Mouse (Mus musculus) spleen, adult 12 weeks (tissue): Measurements from ENCODE around the gene Ddn.
"Not testable (repeated sequence)": the region's sequence is repeated elsewhere in the genome, so short reads cannot be mapped to it uniquely, and the experiment has no call there.

Source experiments
- DNase-seq: peaks from one replicate; pipeline ENCODE4 v3.0.0; 2022; ENCODE audit warnings: low spot score

The Ddn gene

DNA sequence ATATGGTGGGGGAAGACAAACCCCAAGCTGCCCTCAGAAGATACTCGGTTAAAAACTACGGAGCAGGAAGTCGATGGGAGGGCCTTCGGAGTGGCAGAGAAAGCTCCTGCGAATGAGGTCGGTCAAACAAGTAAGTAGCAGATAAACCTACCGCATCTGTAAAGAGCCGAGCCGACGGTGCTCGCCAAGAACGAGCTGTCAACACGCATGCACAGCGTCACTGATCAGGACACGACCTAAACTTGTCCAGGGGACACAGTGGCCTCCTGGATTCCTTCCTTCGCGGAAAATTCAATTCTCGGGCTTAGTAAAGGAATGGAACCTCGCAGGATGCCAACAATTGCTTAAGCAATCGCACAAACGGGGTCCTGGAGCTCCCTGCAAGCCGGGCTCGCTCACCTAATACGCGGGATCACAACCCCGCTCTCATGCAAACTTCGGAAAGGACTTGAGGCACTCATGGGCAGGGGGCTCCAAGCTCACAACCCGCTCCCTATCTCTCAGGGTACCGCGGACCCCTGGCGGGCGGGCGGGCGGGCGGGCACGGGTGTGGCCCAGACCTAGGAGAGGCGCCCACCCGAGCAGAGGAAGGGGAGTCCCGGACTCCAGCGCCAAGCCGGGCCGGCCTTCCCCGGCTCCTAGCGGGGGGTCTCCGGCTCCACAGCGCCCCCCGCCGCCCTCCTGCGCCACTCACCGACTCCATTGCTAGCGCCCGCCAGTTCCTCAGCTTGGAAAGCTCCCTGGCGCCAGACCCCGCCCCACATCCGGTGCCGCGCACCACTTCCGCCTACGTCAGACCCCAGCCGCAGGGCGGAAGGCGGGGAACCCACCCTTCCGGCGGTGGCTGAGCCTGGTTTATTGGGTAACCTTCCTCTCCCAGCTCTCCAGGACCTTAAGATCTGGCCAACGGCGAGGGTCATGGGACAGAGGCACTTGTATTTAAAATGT lies 21.7 kb upstream of the Ddn start, which contains the start of gene Prkag1:
TSS of gene Prkag1 (minus strand) at position 786 of the 948 bp plus-strand sequence.
- peak; percentile 93 for DNase-seq

DNA sequence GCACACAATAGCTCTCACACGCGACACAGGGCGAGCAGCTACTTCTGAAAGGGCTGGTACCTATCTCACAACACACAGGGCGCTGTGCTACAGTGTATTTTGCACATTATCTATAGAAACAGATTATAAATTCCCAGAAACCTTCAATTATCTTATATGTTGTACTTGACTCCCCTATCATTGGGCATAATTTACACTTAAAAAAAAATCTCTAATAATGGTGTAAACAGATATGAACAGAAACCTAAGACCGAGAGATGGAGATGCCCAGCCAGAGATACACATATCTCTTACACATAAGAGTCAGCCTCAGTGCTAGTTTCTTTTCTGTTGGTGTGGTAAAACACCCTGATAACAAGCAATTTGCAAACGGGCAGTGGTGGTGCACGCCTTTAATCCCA lies 18.3 kb upstream of the Ddn start:
- no peak for DNase-seq

DNA sequence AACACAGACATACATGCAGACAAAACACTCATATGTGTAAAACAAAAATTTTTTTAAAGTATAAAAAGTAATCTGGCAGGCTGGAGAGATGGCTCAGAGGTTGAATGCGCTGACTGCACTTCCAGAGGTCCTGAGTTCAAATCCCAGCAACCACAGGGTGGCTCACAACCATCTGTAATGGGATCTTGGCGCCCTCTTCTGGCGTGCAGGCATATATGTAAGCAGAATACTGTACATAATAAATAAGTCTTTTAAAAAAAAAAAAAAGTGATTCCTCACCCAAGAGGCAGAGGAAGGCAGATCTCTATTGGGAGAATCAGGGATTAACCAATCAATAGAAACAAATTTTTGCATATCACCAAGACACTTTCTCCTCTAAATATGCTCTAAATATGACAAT lies 14.1 kb upstream of the Ddn start:
- no peak for DNase-seq

DNA sequence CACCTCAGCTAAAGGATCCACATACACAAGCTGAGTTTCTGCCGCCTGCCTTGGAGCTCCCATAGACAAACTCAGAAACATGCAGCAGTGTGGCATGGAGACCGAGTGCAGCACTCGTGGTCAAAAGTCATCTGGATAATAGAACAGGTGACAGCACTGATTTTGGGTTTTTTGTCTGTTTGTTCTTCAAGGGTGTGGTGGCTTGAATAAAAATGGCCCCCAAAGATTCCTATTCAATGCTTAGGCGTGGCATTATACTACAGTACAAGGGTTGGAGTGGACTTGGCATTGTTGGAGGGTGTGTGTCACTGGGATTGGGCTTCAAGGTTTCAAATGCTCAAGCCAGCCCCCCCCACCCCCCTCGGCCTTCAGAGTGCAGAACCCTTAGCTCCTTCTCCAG lies 12.9 kb upstream of the Ddn start:
- DNase-seq = no peak

DNA sequence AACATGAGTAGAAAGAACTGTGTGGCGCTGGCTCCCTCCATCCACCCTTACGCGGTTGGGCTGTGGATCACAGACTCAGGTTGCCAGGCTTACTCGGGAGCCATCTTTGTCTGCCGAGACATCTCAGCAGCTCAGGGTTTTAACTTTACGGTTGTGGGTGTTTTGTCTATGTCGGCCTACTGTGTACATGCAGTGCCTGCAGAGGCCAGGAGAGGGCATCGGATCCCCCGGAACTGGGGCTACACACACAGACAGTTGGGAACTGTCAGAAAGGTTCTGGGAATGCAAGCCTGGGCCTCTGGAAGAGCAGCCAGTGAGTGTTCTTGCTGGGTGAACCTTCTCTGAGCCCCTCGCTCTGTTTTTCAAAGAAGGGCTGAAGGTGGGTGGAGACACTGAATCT lies 12.1 kb upstream of the Ddn start:
- no peak for DNase-seq

DNA sequence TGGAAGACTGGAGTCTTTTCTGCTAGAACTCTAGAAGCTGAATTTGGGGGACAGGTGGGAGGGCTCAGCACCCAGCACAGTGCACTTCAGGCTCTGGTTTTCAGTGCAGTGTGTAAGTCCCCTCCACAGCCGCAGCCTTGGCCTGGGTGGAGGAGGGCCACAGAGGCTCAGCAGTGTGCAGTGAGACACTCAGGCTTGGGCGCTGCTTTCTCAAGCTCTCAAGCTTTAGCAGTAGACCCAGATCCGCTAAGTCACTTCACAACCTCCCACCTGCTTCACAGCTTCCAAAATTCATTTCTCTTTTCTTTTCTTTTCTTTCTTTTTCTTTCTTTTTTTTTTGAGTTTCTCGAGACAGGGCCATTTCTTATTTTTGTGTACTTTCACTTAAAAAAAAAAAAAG lies 11.6 kb upstream of the Ddn start:
- no peak for DNase-seq

DNA sequence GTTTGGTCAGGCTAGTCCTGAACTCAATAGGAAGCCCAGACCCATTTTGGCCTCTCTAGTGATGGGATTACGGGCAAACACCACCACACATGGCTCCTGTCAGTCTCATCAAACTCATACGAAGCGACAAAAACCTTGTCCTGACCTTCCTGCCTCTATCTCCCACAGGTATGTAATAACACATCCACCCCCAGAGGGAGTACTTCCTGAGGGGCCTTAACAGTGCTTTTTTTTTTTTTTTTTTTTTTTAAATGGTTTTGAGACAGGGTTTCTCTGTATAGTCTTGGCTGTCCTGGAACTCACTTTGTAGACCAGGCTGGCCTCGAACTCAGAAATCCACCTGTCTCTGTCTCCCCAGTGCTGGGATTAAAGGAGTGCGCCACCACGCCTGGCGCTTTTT lies 8.9 kb upstream of the Ddn start:
- no peak for DNase-seq

DNA sequence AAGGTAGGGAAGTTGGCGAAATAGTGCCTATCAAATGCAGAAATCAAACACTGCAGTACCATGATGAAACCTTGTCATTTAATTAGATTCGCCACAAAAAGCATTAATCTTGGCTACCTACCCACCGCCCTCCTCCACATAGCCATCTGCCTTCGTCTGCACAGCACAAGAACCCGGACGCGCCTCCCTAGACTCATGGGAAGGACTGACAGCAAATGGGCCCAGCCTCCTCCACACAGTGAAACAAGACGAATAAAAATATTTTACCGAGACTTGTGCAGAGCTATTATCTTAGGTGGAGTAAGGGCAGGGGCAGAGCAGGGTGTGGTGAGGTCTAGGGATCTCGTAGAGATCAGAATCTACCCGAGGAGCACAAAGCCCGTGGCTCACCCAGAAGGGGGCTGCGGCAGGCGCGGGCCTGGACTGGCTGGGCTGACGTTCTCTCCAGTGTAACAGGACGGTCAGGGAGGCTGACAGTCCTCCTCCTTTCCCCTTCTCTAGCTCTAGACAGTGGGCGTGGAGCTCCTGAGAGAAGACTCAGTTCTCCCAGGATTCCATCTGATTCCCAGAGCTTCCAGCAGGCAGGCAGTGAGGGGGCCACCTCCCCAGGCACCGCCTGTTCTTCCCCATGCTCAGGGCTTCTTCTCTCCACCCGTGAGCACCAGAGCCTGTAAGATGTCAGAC lies 3.6 kb upstream of the Ddn start:
- no peak for DNase-seq

DNA sequence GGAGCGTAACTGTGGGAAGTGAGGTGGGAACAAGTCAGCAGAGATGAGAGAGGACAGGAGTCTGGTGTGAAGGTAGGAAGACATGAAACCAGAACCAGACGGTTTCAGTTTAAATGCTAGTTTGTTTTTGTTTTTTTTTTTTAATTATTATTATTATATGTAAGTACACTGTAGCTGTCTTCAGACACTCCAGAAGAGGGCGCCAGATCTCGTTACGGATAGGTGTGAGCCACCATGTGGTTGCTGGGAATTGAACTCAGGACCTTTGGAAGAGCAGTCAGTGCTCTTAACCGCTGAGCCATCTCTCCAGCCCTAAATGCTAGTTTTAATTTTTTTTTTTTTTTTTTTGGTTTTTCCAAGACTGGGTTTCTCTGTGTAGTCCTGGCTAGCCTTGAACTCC lies 922 bp upstream of the Ddn start:
- DNase-seq = not testable (repeated sequence)

DNA sequence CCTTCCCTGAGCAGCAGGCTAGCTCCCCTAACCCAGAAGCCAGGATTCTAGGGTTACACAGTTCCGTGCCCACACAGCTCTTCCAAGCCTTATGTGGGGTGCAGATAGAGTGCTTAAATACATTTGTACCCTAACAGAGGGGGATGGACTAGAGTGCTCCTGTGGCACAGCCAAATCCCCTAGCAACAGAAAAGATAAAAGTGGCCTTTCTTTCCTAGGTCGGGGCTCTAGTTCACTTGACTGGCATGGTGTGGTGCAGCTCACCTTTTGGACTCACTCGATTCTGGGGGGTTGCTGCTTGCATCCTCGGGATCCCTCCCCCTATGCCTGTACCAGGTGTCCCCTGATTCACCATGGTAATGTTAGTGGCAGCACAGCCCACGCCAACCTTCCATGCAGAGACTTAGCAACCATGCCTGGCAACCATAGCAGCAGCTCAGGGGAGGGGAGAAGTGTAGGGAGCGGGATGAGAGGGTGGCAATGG lies 597 bp downstream of the Ddn start:
- no peak for DNase-seq

DNA sequence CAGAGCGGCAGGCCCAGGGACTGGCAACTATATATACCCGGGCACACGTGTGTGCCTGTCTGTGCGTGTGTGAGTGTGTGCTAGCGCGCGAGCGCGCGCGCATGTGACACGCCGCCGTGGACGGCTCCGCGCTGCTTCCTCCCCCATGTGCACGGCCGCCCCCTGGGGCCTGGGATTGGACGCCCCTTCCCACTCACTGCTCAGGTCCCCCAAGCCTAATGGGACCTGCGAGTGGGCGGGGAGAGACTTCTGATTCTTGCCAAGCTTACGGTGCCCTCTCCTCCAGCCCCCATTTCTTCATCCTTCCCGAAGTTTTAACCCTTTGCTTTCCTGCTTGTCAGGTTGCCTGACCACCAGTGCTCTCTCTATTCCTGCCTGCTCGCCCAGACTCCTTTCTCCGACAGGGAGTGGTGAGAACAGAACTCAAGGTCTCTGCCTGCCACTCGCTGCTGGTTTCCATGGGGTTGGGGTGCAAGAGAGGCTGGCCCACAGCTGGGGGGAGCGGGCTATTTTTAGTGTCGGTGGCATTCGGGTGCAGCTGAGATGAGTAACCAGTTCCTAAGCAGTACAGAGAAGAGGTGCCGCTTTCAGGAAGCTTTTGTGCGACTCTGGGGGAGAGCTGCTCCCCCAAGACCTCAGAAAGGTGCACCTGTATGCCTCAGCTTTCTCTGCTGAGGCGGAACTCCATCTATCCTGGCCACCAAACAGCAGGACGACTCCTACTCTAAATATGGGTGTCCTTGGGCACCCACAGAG lies 1.2 kb downstream of the Ddn start:
- no peak for DNase-seq

DNA sequence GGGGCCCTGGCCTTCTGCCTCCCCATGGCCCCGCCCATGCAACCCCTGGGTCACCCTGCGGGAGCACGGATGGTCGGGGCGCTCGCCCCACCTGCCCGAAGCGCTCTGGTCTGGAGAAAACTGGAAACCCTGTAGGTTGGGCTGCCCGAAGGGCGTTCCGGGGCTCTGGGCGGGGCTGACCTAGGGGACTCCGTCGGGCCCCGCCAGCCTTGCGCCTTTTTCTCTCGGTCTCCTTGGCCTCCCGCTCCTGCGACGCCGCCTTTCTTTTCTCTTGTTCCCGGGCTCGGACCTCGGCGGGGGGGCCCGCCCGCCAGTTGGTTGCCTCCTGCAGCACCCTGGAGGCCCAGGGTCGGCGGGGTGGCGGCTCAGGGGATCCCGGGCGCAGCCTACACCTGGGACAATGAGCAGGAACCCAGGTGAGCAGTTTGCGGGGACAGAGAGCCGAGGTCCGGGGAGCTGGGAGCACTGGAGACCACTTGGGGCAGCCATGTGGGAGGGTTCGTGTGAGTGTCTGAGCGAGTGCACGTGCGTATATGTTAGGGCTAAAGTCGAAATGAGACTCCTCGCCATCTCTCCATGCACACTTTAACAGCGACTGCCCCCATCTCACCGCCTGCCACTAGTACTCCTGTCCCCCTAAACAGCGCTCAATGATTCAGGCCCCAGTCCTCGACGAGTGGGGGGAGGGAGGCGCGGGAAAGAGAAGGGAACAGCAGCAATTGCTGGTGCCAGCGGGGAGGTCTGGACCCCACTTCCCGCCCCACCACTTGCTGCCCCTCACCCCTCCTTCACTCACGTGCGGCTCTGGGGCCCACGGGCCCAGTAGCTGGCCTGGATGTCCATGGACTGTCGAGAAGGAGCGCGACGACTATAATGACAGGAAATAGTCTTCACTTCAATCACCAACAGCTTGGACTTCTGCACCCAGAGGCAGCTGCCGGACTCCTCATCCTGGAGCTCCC lies 2.2 kb downstream of the Ddn start:
- no peak for DNase-seq

DNA sequence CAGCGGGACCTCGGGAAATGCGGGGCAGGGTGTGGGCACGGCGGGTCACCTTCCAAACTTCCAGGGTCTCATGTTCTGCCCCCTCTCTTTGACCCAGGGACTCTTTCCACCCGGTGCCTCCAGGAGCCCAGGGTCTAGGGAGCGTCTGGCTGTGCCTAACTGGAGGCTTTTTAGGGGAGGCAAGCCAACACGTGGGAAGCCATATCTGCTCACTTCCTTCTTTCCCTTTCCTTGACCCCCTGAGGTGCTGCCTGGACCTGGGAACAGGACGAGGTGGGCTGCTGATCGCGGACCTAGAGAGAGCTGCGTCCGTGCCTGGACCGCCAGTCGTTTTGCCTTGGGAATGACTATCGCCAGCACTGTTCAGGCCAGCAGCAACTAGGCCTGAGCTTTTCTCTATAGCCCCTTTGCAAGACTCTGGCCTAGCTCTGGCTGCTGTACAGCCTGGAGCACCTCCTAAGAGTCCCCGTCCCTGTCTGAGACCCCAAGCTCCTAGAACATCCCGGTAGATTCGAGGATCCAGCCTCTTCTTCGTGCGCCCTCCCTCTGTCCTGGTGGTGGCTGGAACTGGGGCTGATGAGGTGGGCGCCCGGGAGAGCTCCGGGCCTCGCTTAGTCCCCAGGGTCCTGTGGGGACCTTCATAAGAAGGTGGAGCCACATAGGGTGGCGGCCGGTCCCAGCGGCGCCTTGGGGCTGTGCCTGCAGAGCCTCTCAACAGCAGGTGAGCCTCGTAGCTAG lies 3.0 kb downstream of the Ddn start:
- no peak for DNase-seq

DNA sequence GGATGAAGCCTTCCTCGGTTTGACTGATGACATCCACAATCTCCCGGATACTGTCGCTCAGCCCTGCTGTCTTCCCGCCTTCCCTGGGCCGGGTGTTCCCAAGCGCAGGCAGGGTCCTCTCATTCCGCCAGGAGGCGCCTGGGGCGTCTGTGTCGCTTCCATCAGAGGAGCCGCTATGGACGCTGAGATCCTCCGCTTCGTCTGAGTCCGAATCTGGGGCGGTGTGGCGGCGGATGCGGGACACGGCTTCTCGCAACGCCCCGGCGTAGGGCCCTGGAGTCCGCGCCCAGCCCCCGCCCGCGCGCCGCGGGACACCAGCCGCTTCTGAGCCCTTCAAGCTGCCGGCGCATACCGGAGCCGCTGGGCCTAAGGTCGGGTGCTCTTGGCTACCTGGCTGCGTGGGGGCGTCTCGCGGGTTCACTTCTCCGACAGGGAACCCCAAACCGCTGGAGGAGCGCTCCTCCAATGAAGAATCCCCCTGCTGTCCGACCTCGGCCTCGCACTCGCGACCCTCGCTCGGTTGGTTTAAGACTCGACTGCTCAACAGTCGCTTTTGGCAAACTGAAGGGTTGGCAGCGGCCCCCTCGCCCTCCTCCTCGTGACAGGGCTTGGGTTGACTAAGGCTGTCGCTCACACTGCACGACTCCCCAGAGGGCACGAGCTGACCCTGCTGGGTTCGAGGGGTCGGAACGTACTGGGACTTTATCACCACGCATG lies 3.8 kb downstream of the Ddn start:
- no peak for DNase-seq

DNA sequence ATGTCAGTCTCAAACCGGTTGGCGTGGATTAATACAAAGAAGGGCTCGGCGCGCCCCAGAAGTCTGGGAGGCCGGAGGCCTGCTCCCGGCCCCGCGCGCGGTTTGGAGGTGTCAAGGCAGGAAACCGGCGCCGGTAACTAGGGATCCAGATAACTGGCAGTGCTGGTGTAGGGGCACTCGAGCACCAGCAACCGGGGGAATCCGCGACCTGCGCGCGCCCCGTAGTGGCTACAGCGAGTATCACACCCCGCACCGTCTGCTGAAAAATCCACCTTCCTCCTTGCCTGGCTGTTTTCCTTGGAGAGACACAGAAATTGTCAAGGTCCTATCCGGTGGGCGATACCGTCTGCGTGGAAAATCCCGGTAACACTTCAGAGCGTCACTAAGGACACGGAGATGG lies 5.2 kb downstream of the Ddn start:
- DNase-seq = peak; percentile 57

DNA sequence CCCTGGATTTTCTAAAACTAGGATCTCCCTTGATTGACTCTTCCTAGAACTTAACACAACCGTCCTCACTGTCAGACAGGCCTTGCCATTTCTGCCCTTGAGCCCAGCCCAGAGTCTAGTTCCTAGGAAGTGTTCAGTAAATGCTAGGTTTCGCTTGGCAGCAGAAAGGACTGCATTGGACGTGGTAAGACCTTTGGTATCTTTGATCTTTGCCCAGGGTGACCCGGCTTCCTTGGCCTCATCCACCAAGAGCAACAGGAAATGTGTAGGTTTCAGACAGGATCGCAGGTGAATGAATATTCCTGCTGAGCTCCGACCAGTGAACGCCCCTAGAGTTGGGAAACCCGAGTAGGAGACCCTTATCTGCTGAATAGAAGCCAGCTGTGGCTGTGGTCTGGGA lies 6.4 kb downstream of the Ddn start:
- DNase-seq = no peak

DNA sequence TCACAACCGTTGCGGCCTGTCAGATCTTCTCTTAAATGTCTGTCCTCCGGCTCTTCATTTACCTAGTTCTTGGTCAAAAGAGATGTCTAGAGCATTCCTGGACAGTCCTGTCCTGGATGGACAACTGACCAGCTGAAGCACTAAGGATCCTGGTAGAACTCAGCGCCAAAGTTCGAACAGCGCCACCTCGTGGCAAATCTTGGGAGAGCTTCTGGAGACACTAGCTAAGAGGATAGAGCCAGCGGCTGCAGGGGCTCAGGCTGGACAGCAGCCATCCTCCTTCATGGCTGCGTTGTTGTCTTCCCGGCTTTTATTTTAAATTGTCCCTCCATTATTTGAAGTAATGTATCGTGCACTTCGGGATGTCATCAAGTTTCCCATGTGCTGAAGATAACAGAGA lies 9.9 kb downstream of the Ddn start:
- DNase-seq = peak; percentile 52

DNA sequence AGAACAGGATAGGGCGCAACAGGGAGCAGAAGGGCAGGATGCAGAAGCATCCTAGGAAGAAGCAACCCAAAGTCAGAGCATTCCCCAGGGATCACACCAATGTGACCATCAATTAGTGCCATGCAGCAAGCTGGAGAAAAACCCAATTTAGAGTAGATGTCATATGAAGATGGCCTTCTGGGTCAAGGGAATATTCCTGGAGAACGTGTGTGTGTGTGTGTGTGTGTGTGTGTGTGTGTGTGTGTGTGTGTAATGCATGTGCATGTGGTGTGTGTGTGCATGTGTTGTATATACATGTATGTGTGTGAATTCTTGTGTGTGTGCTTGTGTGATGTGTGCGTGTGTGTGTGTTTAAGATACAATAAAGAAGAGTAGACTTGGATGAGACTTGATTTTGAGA lies 10.4 kb downstream of the Ddn start:
- no peak for DNase-seq

DNA sequence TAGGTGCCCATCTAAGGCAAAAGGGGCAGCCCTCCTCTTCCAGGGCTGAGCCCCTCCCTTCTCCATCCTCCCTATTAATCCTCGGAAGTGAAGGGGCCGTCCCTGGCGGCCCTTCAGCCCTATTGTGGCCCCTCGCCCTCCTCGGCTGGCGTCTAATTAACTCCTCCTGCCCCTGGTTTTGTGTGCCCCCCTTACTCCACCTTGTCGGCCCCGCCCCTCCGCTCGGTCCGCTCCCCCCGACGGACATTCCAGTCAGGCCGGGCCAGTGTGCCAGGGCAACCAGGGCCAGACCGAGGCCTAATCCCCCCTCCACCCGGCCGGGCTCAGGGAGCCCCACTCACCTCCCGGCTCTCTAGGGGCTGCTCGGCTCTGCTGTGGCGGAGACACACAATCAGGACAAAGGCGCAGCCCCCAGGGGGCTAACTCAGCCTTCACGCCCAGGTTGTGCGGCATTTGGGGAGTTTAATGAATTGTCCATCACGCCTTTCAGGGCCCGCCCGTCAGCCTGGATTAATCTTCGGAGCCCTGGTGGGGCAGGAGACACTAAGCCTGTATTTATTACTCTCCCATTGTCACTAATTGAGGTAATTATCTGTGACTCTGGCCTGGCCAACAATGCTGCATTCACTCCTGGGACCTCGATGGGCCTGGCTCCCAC lies 11.3 kb downstream of the Ddn start:
- DNase-seq = no peak
